Mouse (Mus musculus) layer of hippocampus, postnatal 36 days (tissue): ENCODE measurements at regions not wholly inside any gene's neighbourhood (a gene's known extent, or its start where the extent isn't known, plus 50 kb on each side); places are given as distances from the start of the nearest gene placed in this dataset.

Source experiments
- DNase-seq, 2 experiments: peaks; one replicate each; pipeline ENCODE4 v3.0.0; 2022

- DNase-seq = no peak
Measured at GRCm38 (mm10) chr2:51566554-51567246, 60.6 kb upstream of the Tas2r134 start.

DNA sequence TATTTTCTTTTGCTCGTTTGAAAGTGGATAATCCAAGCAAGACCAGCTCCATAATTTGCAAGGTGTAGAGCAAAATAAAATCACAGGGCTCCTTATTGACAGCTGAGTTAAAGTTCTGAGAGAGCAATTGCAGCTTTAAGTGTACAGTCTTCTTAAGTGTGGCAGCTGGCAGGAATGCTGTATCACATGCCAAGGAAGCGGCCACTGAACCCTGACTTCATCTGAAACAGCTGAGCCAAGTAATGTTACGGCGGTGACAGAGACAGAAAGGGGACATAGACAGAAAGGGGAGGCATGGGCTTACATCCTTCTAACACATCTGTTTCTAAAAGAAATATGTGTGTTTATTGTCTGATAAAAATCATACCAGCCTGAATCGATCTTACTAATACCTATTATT, 63.4 kb upstream of the Tas2r134 start:
- no peak for DNase-seq

DNA sequence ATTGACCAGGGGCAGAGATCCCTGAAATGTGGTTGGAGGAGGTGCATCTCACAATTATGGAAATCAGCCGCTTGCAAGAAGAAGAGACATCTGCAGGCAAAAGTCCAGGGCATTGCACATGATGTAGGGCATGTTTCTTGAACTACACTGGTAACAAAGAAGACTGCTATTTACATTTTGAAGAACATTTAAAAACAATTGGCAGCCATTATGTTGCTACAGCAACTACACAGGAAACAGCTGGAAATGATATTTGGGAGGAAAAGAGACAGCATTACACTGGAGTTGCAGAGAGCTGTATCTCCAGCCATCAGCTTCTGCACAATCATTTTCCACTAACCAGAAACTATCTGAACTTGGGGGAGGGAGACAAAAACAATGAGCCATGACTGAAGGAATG, 64.1 kb upstream of the Tas2r134 start:
- no peak for DNase-seq

- no peak for DNase-seq
Measured at GRCm38 (mm10) chr2:51550863-51551262, 76.4 kb upstream of the Tas2r134 start.

GRCm38 (mm10) chr2:51549125-51549524, 78.2 kb upstream of the Tas2r134 start:
- no peak for DNase-seq

GRCm38 (mm10) chr2:51546181-51546580, 81.1 kb upstream of the Tas2r134 start:
- no peak for DNase-seq

DNA sequence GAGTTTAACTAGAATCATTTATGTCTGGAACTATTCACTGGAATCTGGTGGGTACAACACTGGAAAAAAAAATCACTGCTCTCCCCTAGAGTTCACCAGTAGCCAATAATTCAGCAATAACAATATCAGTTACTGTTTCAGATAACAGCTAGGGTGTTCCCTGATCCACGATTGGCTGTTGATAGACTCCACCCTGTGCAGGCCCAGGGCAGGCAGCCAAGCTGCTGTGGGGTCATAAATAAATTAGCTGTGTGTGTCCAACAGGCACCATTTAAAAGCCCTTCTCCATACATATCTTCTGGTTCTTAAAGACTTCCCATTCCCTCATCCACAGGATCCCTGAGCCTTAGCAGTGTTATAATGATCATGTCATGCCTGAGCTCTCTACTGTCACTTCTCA, 83.4 kb upstream of the Tas2r134 start:
- no peak for DNase-seq

GRCm38 (mm10) chr2:51542272-51542671, 85.0 kb upstream of the Tas2r134 start:
- no peak for DNase-seq

- DNase-seq = no peak
Measured at GRCm38 (mm10) chr2:51532709-51533414, 94.4 kb upstream of the Tas2r134 start.

- no peak for DNase-seq
Measured at GRCm38 (mm10) chr2:51531106-51531839, 96.0 kb upstream of the Tas2r134 start.

DNA sequence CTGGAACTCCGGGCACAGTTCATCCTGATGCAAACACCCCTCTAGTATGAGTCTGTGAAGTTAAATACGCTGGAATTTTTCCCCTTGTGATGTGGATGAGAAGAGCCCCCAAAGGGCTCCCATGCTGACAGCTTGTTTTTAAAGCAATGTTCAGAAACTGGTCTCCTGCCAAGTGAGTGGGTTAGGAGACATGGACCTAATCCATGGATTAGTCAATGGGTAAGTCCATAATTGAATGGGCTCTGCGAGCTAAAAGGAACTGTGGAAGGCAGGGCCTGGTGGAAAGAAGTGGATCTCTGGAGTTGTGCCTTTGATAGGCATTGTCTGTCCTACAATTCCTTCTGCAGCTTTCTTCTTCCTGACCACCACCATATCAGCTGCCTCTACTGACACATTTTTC, 104.5 kb upstream of the Tas2r134 start:
- no peak for DNase-seq

DNA sequence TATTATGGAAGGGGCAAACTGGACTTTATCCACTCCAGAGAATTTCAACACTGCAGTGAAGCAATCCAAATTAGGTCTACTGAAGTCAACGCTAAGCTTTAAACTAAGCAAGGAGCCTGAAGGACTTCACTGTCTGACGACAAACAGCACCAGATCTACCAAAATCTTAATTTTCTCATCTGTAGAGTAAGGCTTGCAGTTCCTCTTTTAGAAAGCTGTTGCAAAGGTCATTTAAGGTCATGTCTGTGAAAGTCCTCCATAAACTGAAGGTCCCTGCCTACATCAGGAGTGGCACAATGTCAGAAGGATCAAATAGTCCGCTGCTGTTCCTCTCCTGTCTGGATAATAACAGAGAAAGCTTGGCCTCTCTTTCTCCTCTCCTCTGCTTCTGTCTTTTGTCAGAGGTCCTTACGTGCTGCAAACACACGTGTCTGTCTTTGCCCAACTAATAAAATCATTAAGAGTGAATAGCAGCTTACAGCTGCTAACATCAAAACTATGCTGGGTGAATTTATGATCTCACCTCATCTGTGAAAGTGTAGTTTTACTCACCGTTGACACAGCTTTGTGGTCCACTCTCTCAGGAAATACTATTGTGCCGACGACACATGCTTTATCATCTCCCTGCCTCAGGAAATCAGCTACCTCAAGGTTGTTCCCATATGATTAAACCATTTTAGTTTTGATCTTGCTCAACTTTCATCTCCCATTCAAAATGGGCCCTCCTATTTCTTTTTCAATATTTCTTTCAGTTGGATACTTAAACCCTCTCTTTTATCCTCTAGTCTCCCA, 117.9 kb upstream of the Tas2r134 start:
- no peak for DNase-seq

DNA sequence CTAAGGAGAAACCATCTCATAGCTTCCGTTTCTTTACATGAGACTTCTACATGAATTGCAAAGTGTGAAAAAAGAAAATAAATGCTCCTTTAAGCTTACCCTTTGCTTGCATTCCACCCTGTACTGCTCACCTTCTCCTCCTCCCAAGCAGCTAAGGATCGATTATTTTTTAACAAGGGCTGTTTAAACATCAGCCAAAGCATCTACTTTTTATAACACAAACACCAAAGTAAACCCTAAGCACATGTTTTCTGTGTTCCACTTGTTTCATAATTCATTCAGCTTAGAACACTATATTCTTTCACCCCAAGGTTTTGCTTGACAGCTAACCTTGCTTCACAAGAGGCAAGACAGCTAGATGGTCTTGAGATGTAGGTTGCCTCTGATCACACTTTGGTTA, 129.4 kb upstream of the Tas2r134 start:
- DNase-seq = no peak

DNA sequence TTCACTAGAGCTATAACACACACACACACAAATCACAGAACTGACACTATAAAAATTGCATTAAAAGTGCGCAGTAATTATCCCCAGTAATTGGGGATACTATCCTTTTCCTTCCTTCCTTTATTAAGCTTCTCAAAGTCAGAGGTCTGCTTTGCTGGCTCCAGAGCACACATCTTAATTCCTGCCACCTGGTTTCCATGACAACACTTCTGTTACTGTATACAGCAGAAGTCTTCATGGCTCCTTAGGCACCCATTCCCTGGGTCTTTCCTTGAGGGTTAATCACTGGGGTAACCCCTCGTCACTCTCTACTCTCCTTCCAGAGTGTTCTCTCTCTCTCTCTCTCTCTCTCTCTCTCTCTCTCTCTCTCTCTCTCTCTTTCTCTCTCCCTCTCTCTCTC, 153.6 kb upstream of the Tas2r134 start:
- no peak for DNase-seq

GRCm38 (mm10) chr2:51467027-51467694, 160.2 kb upstream of the Tas2r134 start:
- no peak for DNase-seq

DNA sequence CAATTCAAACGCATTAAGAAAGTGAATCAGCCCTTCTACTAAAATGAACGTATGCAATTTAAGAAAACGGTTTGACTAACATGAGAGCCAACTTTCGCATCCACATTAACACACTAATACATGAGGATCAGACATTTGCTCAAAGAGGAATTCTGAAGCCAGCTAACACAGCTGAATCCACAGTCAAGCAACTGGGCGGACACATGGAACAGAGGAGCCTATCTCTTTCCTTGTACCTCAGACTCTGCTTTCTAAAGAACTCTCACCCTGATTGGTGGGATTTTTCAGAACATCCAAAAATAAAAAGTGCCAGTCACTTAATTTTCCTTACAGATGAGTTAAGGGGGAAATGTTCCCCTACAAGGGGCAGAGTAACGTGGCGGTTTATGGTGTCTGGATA, 161.3 kb upstream of the Tas2r134 start:
- DNase-seq = no peak

- no peak for DNase-seq
Measured at GRCm38 (mm10) chr2:51465576-51465975, 161.7 kb upstream of the Tas2r134 start.

DNA sequence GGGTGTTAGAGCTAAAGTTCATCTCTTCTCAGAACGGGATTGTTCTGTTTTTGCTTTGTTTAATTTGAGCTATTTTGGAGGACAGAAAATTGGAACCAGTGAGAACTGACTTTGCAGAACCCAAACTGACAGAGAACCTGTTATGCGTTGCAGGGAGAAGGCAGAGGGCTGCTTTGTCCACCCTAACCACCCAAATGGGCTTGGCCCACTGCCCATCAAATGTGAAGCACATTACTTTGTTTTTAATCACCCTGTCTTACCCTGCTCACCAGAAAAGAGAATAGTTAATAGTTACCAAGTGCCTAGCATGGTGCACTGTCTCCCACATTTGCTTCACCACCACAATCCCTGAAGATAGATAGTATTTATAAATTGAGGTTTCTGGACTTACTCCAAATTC, 163.0 kb upstream of the Tas2r134 start:
- DNase-seq = no peak

GRCm38 (mm10) chr2:51460896-51461295, 166.4 kb upstream of the Tas2r134 start:
- no peak for DNase-seq

- no peak for DNase-seq
Measured at GRCm38 (mm10) chr2:51459486-51459885, 167.8 kb upstream of the Tas2r134 start.

- no peak for DNase-seq
Measured at GRCm38 (mm10) chr2:51457717-51458116, 169.6 kb upstream of the Tas2r134 start.

DNA sequence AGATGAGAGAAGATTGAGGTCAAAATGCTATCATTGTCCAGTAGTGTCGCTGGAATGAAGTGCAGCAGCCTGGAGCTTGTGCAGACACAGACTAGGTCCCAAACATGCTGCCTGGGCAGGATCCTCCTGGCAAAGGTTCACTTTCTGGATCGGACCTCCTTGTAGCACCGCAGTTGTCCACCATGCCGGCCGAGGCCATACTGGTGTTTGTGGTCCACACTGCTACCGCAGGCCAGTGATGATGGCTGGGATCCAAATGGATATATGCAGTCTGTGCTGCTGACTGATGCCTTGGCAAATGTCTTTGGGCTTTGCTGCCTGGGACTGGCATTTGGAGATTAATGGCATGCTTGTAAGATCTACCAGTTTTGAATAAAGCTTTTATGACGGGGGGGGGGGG, 174.5 kb upstream of the Tas2r134 start:
- DNase-seq = no peak
